Mouse (Mus musculus) ovary, adult 10 weeks (tissue): ENCODE data around the gene Mta3. TPM values are rescaled to one million over a fixed set of nuclear protein-coding genes. Genes with fewer than 3 reads are reported as not detected.

Experiments used
- polyA plus RNA-seq: library from polyadenylated mRNA; stranded (reverse); fragments of 350-450 nt; fragmentation: Illumina TruSeq; extraction: RNeasy Lipid Tissue Mini Kit (QIAGEN cat#74804); gene quantifications from one replicate; pipeline ENCODE4 v1.2.3, GENCODE M21; 2014

Mta3 gene
- 40.7 TPM for polyA plus RNA-seq

DNA sequence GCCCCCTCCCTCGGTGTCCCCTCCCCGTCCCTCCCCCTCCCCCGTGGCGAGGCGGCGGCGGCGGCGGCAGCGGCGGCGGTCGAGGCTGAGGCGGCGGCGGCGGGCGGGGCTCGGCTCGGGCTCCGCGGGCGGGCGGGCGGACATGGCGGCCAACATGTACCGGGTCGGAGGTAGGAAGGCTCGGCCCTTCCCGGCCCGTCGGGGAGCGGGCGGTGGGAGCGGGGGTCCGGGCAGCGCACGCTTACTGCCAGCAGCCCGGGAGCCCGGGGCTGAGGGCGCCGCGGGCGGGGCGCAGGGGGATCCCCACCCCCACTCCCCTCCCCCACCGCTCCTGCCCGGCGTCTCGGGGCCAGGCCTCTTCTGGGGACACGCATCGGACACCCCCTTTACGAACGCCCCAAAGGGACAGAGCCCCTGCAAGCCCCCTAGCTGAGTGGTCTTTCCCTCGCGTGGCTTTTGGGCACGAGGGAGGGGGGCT lies at the start of gene Mta3:
Gene Mta3 (plus strand): TSS at position 48 of the 478 bp plus-strand sequence.

DNA sequence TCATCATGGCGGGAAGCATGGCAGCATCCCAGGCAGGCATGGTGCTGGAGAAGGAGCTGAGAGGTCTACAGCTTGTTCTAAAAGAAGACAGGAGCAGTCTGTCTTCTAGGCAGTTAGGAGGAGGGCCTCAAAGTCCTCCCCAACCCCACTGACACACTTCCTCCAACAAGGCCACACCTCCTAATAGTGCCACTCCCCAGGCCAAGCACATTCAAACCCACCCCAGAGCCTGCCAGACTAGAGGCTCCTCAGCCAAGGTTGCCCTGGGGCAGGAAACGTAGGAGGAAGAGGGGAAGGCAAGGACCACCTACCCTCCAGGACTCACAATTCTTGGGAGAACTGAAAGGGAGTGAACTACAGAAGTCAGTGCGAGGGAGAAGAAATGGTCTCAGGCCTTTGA lies 141.9 kb downstream of the Mta3 start, which contains the start of gene Haao:
Gene Haao (minus strand): TSS at position 149 of the 400 bp plus-strand sequence.

Other genes with a start within 250 kb of the Mta3 start
- 393 TPM for gene Cox7a2l, start 188.8 kb upstream of the Mta3 start, polyA plus RNA-seq
- 3.0 TPM for gene Kcng3, start 74.3 kb upstream of the Mta3 start, polyA plus RNA-seq
- gene Haao, start 141.8 kb downstream of the Mta3 start, polyA plus RNA-seq = not detected